Mouse (Mus musculus) C2C12 (cell line): ENCODE data around the gene Zfp422.

ENCODE experiments used
- CTCF ChIP-seq: IDR thresholded peaks from one replicate; pipeline ENCODE4 v1.5.1; 2011; ENCODE audit not compliant: control insufficient read depth, insufficient read depth, insufficient read length
- MYOG ChIP-seq: IDR thresholded peaks from one replicate; pipeline ENCODE4 v1.6.1; 2011; ENCODE audit not compliant: control insufficient read depth, insufficient read length; ENCODE audit errors: extremely low read depth

DNA sequence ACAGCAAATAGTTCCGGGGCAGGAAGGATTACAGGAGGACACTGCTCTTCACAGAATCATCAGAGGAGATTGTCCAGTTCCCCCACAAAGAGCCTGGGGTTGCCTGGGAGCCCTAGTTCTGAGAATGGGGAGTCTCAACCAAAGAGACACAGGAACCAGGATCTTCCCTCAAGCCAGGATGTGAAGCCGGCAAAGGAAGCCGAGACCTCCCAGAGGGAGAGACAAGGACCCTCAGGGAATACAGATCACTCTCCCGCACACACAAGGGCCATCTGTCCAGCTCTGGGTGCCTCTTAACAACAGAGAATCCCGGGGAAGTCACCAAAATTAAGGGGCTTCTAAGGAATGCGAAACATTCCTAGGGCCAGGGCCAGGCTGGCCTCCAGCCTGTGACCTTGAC is 48.5 kb upstream of the Zfp422 start:
- TF ChIP-seq MYOG (no peak), CTCF (no peak)
